Mouse (Mus musculus): Measurements from ENCODE around the gene Fxyd3.

Fxyd3 gene

GRCm38 (mm10) chr7:31049135-31049845 lies 27.2 kb downstream of the Fxyd3 start:
- peak; percentile 33 to 39 for DNase-seq

- no peak for DNase-seq
Measured at GRCm38 (mm10) chr7:31042431-31042910, 34.0 kb downstream of the Fxyd3 start, which contains the start of gene Fxyd5. Gene Fxyd5 (minus strand): TSS chr7:31042481.

- DNase-seq = peak; percentile 60 to 79
Measured at GRCm38 (mm10) chr7:31041662-31042315, 34.7 kb downstream of the Fxyd3 start.

GRCm38 (mm10) chr7:31041023-31041407 lies 35.5 kb downstream of the Fxyd3 start:
- no peak for DNase-seq

- DNase-seq = no peak
Measured at GRCm38 (mm10) chr7:31040281-31041022, 36.1 kb downstream of the Fxyd3 start.

GRCm38 (mm10) chr7:31039011-31039410 lies 37.5 kb downstream of the Fxyd3 start:
- no peak for DNase-seq

- no peak for DNase-seq
Measured at GRCm38 (mm10) chr7:31037675-31038074, 38.8 kb downstream of the Fxyd3 start.

- DNase-seq = no peak
Measured at GRCm38 (mm10) chr7:31036917-31037316, 39.6 kb downstream of the Fxyd3 start.

- no peak for DNase-seq
Measured at GRCm38 (mm10) chr7:31035291-31035690, 41.2 kb downstream of the Fxyd3 start.

- DNase-seq = no peak
Measured at GRCm38 (mm10) chr7:31034789-31035188, 41.7 kb downstream of the Fxyd3 start.

GRCm38 (mm10) chr7:31033409-31034165 lies 42.9 kb downstream of the Fxyd3 start:
- no peak for DNase-seq

- DNase-seq = no peak
Measured at GRCm38 (mm10) chr7:31031731-31032130, 44.8 kb downstream of the Fxyd3 start.

- no peak for DNase-seq
Measured at GRCm38 (mm10) chr7:31030717-31031116, 45.8 kb downstream of the Fxyd3 start.

- DNase-seq = no peak
Measured at GRCm38 (mm10) chr7:31028609-31029008, 47.9 kb downstream of the Fxyd3 start.
